Mouse (Mus musculus) midbrain, embryonic 10.5 days (tissue): ENCODE results near the gene Ifi35. TPM values are rescaled to one million over a fixed set of nuclear protein-coding genes. Genes with fewer than 3 reads are reported as not detected.

Source experiments
- microRNA-seq: library from miRNA; unstranded; fragments of <30 nt; microRNA quantifications from one replicate; pipeline ENCODE4, GENCODE M21; 2017
- polyA plus RNA-seq: library from polyadenylated mRNA; unstranded; fragments of >200 nt; fragmentation: Nextera tagmentation; extraction: Ambion mirVana; gene quantifications from 2 replicates; pipeline ENCODE4 v1.2.1, GENCODE M21; 2016

The Ifi35 gene
- polyA plus RNA-seq, 1 experiment from 2014 or later: 4.0 TPM

Small RNA genes within 50 kb of the gene (microRNA-seq; reads per million reads assigned to microRNA genes)
- not detected for gene Mir6929

Other genes starting within 250 kb of the Ifi35 start
- 11.1 and 11.2 TPM in 2 replicates for gene Ezh1, start 221.9 kb upstream of the Ifi35 start, polyA plus RNA-seq
- gene Ramp2, start 202.4 kb upstream of the Ifi35 start, polyA plus RNA-seq: 64.7 and 71.5 TPM in 2 replicates
- 137 and 143 TPM in 2 replicates for gene Vps25, start 194.7 kb upstream of the Ifi35 start, polyA plus RNA-seq
- 5.4 and 8.0 TPM in 2 replicates for gene Wnk4, start 187.8 kb upstream of the Ifi35 start, polyA plus RNA-seq
- gene Cntd1, start 169.4 kb upstream of the Ifi35 start, polyA plus RNA-seq: 1.6 and 1.8 TPM in 2 replicates
- gene Coa3, start 169.3 kb upstream of the Ifi35 start, polyA plus RNA-seq: 223 and 228 TPM in 2 replicates
- gene Becn1, start 146.1 kb upstream of the Ifi35 start, polyA plus RNA-seq: 152 and 162 TPM in 2 replicates
- gene Psme3, start 132.2 kb upstream of the Ifi35 start, polyA plus RNA-seq: 181 and 194 TPM in 2 replicates
- gene Aoc2, start 123.3 kb upstream of the Ifi35 start, polyA plus RNA-seq: 1.6 and 2.5 TPM in 2 replicates
- 0.04 TPM in 1 of 2 replicates, not detected in the other for gene Aoc3, start 117.8 kb upstream of the Ifi35 start, polyA plus RNA-seq
- not detected in 2 replicates for gene G6pc, start 80.8 kb upstream of the Ifi35 start, polyA plus RNA-seq
- 105 TPM in 2 replicates for gene Aarsd1, start 30.8 kb upstream of the Ifi35 start, polyA plus RNA-seq
- 8.4 and 9.4 TPM in 2 replicates for gene Gm27029, start 23.6 kb upstream of the Ifi35 start, polyA plus RNA-seq
- gene Rundc1, start 23.3 kb upstream of the Ifi35 start, polyA plus RNA-seq: 22.8 and 24.0 TPM in 2 replicates
- 2.4 and 3.7 TPM in 2 replicates for gene Ptges3l, start 23.1 kb upstream of the Ifi35 start, polyA plus RNA-seq
- 382 and 448 TPM in 2 replicates for gene Rpl27, start 6.1 kb upstream of the Ifi35 start, polyA plus RNA-seq
- 38.8 and 57.7 TPM in 2 replicates for gene Rnd2, start 16.6 kb downstream of the Ifi35 start, polyA plus RNA-seq
- 36.1 and 47.7 TPM in 2 replicates for gene Vat1, start 17.8 kb downstream of the Ifi35 start, polyA plus RNA-seq
- 21.6 and 23.0 TPM in 2 replicates for gene Brca1, start 103.5 kb downstream of the Ifi35 start, polyA plus RNA-seq
- gene Nbr1, start 103.7 kb downstream of the Ifi35 start, polyA plus RNA-seq: 69.9 and 83.7 TPM in 2 replicates
- gene Tmem106a, start 133.8 kb downstream of the Ifi35 start, polyA plus RNA-seq: 2.0 and 3.9 TPM in 2 replicates
- gene Gm11634, start 150.8 kb downstream of the Ifi35 start, polyA plus RNA-seq: 0.22 TPM in 1 of 2 replicates, not detected in the other
- gene Rdm1, start 178.8 kb downstream of the Ifi35 start, polyA plus RNA-seq: 35.2 and 39.2 TPM in 2 replicates
- gene Arl4d, start 217.1 kb downstream of the Ifi35 start, polyA plus RNA-seq: 4.3 and 4.4 TPM in 2 replicates